Mouse (Mus musculus): ENCODE measurements around the gene Dhrs1.

Gene Dhrs1

DNA sequence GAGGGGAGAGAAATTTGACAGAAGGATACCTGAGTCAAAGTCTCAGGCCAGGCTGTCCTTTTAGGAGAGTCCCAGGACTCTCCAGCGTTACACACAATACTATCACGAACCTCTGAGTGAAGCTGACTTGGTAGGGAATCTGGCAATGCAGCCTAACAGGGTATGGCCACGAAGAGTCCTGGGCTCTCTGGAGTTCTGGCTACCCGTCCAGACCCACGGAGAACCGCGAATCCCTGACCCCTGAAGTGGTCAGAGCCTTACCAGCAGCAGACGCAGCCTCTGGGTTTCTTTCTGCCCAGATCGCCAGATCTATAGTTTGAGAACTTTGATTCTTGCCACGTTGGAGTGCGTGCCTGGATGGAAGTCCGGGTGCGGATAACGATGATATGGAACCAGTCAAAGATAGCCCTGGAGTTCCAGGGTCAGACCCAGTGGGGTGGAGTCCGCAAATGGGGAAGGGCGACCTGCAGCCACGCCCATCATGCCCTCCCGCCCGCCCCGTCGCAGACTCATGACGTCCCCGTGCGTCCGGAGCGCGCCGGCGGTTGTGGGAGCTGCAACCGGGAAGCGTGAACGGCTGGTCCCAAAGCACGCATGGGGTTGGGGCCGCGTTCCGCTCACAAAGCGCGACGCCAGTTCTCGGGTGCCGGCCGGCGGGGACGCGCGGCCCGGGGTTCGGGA is at the start of gene Dhrs1, which contains the start of gene Nop9:
Gene Dhrs1 (minus strand): TSS at position 511 of the 681 bp plus-strand sequence.
Gene Nop9 (plus strand): TSS at position 514 of the 681 bp plus-strand sequence.
- in situ Hi-C loops (cut with MseI, MboI) = no loop called here

DNA sequence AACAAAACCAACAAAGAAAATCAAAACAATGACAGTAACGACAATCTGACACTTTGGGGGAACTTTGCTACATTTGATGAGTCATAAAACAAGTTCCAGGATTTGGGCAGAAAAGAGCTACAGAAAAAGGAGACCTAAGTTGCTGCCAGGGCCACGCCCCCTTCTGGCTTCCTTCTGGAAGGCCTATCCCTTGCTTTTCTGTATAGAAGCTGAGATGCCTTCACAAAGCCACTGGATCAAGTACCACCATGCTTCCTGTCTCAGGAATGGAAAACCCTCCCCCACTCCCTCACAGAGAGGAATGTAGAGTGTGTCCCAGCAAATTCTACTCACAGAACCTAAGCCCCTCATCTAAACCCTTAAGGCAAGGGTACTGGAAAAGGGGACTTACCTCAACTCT is 48.5 kb upstream of the Dhrs1 start:
- in situ Hi-C loops (cut with MseI, MboI) = no loop called here

DNA sequence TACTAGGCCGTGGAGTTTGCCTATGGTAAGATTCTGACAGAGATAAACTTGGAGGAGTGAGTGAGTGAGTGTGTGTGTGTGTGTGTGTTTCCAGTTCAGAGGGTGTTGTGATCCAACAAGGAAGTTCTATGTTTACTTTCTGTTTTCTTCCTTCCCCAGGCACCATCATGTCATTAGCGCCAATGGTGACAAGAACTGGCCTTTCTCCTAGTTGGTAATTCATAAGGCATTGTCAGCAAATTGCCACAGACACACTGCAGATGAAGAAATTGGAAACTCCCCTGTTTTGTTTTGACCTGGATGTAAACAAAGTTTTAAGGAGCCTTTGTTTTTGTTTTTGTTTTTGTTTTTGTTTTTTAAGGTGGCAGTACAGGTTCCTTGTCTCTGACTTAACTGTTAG is 48.0 kb upstream of the Dhrs1 start:
- in situ Hi-C loops (cut with MseI, MboI) = no loop called here

DNA sequence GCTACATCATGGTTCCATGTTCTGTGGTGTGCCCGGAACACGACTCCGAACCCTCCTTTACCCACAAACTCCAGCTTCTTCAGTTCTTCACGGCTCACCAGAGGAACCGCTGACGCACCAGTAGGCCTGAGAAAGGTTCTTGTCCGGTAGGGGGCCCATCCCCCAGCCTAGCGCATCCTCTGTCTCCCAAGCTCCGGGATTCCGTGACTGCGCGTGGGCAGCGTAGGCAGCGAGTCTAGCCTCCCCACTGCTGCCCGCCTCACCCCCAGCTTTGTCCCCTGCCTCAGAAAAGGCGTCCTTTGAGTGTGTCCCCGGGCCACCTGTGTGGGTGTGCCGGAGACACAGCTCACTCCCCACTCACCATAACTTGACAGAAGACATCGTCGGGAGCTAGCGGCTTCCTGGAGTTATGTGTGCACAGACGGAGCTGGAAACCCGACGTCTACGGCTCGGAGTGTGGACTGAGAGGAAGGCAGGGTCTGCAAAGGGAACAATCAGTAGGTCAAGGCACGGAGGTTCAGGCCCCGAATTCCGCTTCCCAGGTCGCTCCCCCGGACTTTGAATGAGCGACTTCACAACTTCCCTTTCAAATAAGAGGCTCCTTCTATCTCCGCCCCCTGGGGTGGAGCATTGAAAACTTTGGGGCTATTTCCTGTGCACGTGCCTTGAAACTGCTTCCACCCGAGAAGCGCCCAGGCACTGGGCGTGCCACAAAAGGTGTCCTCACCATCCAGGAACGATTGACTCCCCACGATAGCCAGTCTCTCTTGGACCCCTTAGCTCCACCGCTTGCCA is 43.0 kb upstream of the Dhrs1 start, which contains the start of gene Ripk3:
Gene Ripk3 (minus strand): TSS at position 610 of the 795 bp plus-strand sequence.
- in situ Hi-C loops (cut with MseI, MboI) = loop anchor here in 1 of 2 experiments (5.0 kb wide), 1 partner anchor 44 kb away; no protein-coding TSS in a partner anchor

DNA sequence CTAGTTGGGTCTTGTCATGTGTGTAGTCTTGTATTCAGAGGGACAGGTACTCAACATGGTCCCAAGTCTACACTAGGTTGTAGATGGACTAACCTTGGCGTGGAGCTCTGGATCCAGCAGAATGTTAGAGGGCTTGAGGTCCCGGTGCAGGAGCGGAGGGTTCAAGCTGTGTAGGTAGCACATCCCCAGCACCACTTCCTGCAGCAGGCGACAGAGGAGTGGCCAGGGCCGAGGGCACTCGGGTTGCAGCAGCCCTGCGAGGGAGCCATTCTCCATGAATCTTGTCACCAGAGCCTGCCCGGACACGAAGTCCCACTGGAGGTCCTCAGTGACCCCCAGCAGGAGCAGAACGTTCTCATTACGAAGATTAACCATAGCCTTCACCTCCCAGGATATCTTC is 42.2 kb upstream of the Dhrs1 start:
- in situ Hi-C loops (cut with MseI, MboI) = loop anchor here in 1 of 2 experiments (5.0 kb wide), 1 partner anchor 45 kb away; no protein-coding TSS in a partner anchor

DNA sequence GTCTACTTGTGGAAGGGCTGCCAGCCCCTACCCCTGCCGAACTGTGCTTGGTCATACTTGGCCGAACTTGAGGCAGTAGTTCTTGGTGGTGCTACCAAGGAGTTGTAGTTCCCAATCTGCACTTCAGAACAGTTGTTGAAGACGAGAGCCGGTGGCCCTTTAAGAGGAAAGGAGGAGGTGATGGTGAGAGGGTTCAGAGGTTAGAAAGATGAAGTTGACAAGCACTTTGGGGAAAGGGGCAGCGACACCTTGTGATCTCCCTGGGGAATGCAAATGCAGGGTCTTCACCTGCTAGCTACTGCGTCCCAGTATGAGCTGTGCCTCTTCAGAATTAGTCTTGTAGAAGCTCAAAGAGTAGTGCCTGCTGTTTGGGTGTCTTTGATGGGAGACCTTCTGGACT is 39.7 kb upstream of the Dhrs1 start:
- in situ Hi-C loops (cut with MseI, MboI) = loop anchor here in 1 of 2 experiments (5.0 kb wide), 1 partner anchor 47 kb away; no protein-coding TSS in a partner anchor

DNA sequence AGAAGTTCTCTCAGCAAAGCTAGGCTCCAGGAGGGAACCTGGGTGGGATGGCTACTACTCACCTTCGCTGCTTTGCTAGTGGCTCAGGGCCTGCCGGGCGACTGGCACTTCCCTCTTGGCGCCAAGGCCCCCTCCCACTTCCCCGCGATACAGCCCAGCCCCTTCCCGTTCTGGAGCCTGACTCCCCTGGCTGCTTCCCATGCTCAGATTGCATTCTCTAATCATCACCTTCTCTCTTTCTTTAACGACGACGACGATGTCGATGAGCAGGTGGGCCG is 38.4 kb upstream of the Dhrs1 start, which contains the start of gene Adcy4:
Gene Adcy4 (minus strand): TSS at position 138 of the 278 bp plus-strand sequence.
- in situ Hi-C loops (cut with MseI, MboI) = no loop called here

DNA sequence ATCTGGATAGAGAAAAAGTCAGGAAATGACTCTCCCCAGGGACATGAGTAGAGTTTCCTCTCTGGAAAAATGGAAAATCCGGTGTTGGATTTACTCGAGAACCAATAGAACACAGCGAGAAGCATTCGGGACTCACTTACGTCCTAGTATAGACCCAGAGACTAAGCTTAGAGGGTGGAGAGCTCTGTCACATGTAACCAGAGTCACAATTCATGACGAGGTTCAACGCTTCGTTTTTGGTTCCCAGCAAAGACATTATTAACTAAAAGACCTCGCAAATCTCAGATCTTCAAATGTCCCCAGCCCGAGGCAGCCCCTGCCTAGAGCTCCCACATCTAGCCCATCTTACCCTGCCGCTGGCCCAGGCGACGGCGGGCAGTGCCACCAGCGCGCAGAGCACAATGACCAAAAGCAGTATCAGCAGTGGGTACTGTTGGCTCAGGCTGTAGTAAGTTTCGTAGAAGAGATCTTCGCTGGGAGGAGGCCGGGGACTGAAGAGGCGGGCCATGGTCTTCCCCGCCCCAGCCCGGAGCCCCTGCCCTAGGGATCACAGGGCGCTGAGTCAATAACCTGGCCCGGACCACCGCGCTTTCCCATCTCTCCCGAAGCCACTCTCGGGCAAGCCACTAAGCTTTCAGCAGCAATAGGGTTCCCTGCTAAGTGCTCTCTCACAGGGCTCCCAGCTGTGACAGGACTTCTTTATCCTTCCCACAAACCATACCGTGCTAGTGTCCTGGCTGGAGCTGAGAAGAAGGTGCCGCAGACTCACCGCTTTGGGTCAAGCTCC is 37.9 kb upstream of the Dhrs1 start:
- in situ Hi-C loops (cut with MseI, MboI) = no loop called here

DNA sequence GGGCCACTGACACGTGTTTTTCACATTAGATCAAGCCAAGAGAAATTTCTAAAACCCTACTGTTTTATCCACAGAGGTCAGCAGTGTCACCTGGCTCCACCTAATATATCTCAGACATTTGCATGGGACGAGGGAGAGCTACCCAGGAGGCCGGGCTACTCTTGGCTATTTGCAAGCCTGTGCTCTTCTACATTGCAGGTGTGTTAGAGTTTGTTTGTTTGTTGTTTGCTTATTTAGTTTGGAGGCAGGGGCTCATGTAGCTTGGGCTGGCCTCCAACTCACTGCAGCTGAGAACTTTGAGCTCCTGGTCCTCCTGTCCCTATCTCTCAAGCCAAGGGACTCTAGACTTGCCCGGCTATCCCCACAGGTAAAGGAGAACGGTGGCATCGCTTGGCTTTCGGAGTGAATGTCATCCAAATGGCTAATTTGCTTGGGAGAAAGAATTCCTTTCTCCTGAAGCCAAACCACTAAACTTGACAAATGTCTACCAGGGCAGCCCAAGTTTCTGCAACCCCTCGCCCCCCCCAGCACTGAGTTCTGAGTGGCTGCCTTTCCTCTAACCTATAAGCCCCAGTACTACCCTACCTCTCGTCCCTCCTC is 37.0 kb upstream of the Dhrs1 start:
- in situ Hi-C loops (cut with MseI, MboI) = no loop called here

DNA sequence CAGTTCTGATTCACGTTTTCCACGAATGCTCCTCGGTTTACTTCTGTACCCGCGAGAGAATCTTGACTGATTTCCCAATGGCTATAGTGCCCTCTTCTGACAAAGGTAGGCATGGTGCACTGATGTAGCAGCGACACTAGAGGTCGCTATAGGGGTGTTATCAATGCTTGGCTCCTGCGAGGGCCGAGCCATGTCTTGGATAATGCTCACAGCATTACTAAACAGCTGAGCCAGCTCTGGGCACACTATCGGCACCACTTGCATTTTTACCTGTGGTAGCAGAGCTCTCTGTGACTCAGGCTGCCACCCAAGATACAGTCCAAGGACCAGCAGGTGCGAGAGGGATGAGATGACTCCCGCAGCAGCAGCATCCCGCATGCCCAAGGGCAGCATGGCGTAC is 35.8 kb upstream of the Dhrs1 start:
- in situ Hi-C loops (cut with MseI, MboI) = no loop called here

DNA sequence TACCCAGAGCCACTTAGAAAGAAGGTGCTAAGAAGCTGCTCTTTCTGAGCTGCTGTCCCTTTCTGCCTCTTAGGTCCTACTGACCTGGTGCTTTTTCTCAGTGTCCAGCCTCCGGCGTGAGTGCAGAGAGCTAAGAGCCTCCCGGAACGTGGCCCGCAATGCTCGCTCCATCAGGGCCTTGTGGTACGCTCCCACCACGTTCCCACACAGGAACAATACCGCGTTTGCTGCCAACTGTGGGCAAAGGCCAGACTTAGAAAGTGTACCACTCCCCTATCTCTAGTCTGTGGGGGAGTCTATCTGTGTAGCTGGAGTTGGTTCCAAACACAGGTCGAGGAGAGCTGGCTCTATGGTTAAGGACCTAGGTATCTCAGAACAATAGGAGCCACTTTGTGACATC is 35.2 kb upstream of the Dhrs1 start:
- in situ Hi-C loops (cut with MseI, MboI) = no loop called here

DNA sequence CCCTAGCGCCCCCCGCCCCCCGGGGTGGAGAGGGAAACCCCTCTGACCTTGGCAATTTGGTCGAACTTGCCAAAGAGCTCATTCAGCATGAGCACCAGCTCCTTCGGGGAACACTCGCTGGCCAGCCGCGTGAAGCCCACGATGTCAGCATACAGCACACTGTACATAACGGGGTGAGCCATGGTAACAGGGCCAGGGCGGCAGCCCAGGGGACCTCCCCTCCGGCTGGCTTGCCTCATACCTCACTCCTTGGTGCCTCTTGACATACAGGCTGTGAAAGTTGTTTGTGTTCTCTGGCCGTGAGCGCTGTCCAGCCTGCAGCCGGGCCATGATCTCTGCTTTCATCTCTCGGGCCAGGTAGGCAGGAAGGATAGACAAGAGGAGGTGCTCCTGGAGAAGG is 34.2 kb upstream of the Dhrs1 start:
- in situ Hi-C loops (cut with MseI, MboI) = loop anchor here in 1 of 2 experiments (10.0 kb wide), 1 partner anchor 55 kb away; no protein-coding TSS in a partner anchor

DNA sequence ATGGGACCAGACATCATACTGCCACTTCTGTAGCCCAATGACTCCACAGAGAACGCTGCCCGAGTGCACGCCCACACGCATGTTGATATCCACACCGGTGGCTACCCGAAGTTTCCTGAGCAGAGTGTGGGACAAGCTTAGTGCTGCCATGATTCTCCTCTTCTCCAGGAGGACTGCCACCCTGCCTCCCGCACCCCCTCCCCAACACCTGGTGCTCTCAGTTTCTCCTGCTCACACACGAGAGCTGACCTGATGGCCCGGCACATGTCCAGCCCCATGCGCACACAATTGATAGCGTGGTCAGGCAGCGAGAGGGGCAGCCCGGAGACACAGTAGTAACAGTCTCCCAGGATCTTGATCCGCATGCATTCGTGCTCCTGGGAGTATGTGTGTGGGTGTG is 33.2 kb upstream of the Dhrs1 start:
- in situ Hi-C loops (cut with MseI, MboI) = loop anchor here in 1 of 2 experiments (10.0 kb wide), 1 partner anchor 56 kb away; no protein-coding TSS in a partner anchor

DNA sequence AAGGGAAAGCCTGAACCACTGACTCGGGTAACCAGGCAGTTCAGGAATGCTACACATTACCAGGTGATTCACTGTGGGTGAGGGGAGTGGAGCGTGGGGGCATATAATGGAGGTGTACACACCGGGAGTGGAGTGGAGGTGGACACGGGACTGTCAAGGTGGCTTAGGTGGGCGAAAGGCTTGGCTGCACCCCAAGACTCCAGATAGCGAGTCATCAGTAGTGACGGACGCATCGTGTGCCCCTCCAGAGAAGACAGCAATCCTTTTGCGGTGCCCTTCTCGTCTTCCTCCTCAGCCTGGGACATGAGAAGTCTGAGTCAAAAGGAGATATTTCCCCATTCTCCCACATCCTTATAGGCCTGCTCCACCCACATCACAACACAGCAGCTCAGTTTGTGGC is 32.3 kb upstream of the Dhrs1 start:
- in situ Hi-C loops (cut with MseI, MboI) = loop anchor here in 1 of 2 experiments (10.0 kb wide), 1 partner anchor 57 kb away; no protein-coding TSS in a partner anchor

DNA sequence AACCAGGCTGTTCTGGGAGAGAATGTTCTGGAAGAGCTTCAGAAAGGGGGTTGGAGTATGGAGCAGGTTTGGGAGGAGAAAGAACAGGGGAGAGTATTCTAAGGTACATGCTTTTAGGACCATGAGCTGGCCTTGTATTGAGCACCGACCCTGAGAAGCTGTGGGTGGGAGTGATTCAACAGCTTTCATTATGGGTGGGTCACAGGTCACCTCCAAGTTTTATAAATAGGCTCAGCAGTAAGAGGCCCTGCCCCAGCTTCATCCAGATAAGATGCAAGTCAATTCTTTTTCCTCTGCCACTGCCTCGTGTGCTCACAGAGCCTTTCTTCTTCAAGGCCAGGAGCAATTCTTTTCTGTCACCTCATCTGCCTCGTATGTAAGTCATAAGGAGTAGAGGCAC is 31.7 kb upstream of the Dhrs1 start:
- in situ Hi-C loops (cut with MseI, MboI) = loop anchor here in 1 of 2 experiments (10.0 kb wide), 1 partner anchor 58 kb away; no protein-coding TSS in a partner anchor

DNA sequence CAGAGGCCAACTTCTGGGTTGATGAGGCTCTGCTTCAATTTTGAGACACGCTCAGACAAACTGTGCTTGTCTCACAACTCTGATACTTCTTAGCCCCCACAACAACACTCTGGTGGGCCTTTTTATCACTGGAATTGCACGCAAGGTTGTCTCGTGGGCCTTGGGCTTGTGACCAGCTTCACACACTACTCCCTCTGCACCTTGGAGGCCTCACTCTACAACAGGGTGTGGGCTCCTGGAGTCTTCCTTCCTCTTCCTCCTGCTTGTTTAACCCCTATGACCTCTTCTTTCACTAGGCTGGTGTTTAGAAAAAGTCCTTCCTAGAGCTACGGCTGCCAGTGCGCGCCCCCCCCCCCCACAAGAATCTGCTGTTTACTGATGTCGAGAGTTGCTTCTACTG is 31.2 kb upstream of the Dhrs1 start:
- in situ Hi-C loops (cut with MseI, MboI) = loop anchor here in 1 of 2 experiments (10.0 kb wide), 1 partner anchor 58 kb away; no protein-coding TSS in a partner anchor

DNA sequence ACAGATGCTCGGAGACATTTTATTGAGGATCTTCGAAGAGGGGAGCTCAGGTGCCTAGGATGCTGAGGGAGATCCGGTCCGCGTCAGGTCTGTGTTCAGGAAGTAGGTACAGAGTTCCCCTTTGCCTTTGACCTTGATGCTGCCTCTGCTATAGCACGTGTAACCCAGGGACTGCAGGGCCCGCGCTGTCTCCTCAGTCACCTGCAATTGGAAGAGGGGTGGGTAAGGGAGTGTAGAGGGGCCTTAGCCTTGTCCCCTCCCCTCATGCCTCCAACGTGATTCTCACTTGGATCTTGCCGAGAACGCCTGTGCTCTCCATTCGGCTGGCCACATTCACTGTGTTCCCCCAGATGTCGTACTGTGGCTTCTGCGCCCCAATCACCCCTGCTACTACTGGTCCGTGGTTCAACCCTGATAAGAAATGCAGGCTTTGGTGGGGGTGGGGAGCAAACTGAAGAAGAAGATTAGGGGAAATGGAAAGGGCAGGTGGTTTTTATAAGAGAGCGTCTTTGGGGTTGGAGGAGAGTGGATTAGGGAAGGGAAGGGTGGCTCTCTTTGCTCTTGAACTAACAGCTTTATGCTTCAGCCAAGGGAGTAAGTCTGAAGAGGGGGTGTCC is 23.7 kb upstream of the Dhrs1 start:
- in situ Hi-C loops (cut with MseI, MboI) = no loop called here

DNA sequence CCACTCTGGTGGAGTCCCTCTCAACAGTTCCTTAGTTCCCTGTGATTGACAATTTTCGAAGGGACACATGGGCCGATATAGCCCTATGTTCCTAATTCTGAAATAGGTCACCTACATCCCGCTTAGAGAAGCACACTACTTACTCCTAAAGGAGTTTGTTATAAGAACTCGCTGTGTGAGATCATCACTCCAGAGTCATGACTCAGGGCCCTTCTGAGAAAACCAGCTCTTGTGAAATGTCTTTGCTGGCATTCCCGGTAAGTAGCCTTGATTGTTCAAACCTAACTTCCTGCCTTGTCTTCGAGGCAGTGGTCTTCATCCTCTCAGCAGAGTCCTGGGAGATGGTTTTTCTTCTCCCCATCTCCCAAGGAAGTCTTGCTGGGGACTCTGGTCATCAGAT is 23.1 kb upstream of the Dhrs1 start:
- in situ Hi-C loops (cut with MseI, MboI) = no loop called here

DNA sequence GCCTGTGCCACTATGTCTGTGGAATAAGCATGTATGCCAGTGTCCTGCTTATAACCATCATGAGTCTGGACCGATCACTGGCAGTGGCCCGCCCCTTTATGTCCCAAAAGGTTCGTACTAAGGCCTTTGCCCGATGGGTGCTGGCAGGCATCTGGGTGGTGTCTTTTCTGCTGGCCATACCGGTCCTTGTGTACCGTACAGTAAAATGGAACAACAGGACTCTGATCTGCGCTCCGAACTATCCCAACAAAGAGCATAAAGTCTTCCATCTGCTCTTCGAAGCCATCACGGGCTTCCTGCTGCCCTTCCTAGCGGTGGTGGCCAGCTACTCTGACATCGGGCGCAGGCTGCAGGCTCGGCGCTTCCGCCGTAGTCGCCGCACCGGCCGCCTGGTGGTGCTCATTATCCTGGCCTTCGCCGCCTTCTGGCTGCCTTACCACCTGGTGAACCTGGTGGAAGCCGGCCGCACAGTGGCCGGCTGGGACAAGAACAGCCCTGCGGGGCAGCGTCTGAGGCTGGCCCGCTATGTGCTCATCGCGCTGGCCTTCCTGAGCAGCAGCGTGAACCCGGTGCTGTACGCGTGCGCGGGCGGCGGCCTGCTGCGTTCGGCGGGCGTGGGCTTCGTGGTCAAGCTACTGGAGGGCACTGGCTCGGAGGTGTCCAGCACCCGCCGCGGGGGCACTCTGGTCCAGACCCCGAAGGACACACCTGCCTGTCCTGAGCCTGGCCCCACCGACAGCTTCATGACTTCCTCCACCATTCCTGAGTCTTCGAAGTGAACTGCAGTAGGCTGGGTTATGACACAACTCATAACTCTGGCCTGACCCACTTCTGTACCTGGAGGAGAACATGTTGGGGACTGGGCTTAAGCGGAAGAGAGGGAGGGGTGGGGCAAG is 22.3 kb upstream of the Dhrs1 start:
- in situ Hi-C loops (cut with MseI, MboI) = no loop called here

DNA sequence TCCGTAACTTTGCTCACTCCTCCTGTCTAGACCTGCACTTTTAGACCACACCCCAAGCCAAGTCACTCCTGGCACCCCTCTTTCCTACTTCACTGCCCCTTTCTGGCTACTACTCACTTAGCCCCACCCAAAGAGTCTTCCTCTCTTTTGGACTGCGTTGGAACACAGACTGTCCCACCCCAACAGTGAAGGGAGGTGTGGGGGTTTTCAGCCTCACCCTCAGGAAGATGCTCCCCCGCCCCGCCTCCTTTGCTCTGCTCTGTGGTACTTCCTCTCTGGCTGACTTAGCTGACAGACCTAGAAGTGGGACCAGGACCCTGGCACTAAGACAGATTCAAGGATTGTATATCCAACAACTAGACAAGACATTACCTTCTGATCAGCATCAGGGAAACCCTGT is 20.2 kb upstream of the Dhrs1 start, which contains the start of gene Ltb4r1:
Gene Ltb4r1 (plus strand): TSS at position 267 of the 400 bp plus-strand sequence.
- in situ Hi-C loops (cut with MseI, MboI) = no loop called here

Measured in mouse trophoblast stem cell (cell line).